Mouse (Mus musculus) hindbrain, postnatal 0 days (tissue): ENCODE measurements around the gene Tsnax. TPM values are rescaled to one million over a fixed set of nuclear protein-coding genes. Genes with fewer than 3 reads are reported as not detected.

Experiments used
- ATAC-seq: fragments of 200-750 bp; cut with Nextera tagmentation; 2 replicates; pipeline ENCODE4 v1.8.0; 2017; ENCODE audit warnings: mild to moderate bottlenecking, moderate TSS enrichment, moderate library complexity
- DNase-seq: peaks from one replicate; pipeline ENCODE4 v3.0.0-alpha.2; 2015; ENCODE audit warnings: low spot score
- H3K27ac ChIP-seq: fragments of 300-500 bp; sonication (generic); 2 replicates; pipeline ENCODE4 v1.5.1; 2014; ENCODE audit warnings: mild to moderate bottlenecking
- H3K27me3 ChIP-seq: fragments of 300-500 bp; sonication (generic); 2 replicates; pipeline ENCODE4 v1.6.1; 2014; ENCODE audit warnings: low read length, mixed read lengths; ENCODE audit not compliant: insufficient read depth
- H3K36me3 ChIP-seq: fragments of 300-500 bp; sonication (generic); 2 replicates; pipeline ENCODE4 v1.6.1; 2014; ENCODE audit warnings: low read length, mixed read lengths; ENCODE audit not compliant: insufficient read depth
- H3K4me1 ChIP-seq: fragments of 300-500 bp; sonication (generic); 2 replicates; pipeline ENCODE4 v1.6.1; 2014; ENCODE audit warnings: antibody characterized with exemption, low read length, mixed read lengths; ENCODE audit not compliant: insufficient read depth
- H3K4me2 ChIP-seq: fragments of 300-500 bp; sonication (generic); 2 replicates; pipeline ENCODE4 v1.6.1; 2014; ENCODE audit warnings: low read depth, mild to moderate bottlenecking, low read length, moderate library complexity, mixed read lengths
- H3K4me3 ChIP-seq: fragments of 300-500 bp; sonication (generic); 2 replicates; pipeline ENCODE4 v1.5.1; 2014; ENCODE audit warnings: low read length
- H3K9ac ChIP-seq: fragments of 300-500 bp; sonication (generic); replicated peaks from 2 replicates; pipeline ENCODE4 v1.6.1; 2014; ENCODE audit warnings: mild to moderate bottlenecking, low read length, moderate library complexity, mixed read lengths
- H3K9me3 ChIP-seq: fragments of 300-500 bp; sonication (generic); 2 replicates; pipeline ENCODE4 v1.6.1; 2016; ENCODE audit warnings: low read length, mixed read lengths
- CTCF ChIP-seq: IDR thresholded peaks from 2 replicates; pipeline ENCODE4 v1.5.1; 2016; ENCODE audit warnings: antibody characterized with exemption, control low read depth, low read depth
- WGBS: fragments of 180-500 bp; shearing (Covaris S2); extraction: QIAGEN DNeasy Blood & Tissue Kit; methylation state at CpG from one replicate; pipeline ENCODE4 v1.1.7; 2014; 5-methylcytosine and 5-hydroxymethylcytosine counted together
- polyA plus RNA-seq: library from polyadenylated mRNA; unstranded; fragments of >200 nt; fragmentation: Nextera tagmentation; extraction: Ambion mirVana; gene quantifications from 2 replicates; pipeline ENCODE4 v1.2.1, GENCODE M21; 2015
- total RNA-seq: library from RNA; depleted of rRNA; stranded (reverse); fragments of >200 nt; gene quantifications from 2 replicates; pipeline ENCODE4 v1.2.3, GENCODE M21; 2014

Gene Tsnax
- total and polyA plus RNA-seq, 2 experiments from 2014 or later = 89.5 to 176 TPM

- WGBS = 92% methylated on average over 6 of the region's 6 CpGs
- ATAC-seq = no peak
Observed at GRCm38 (mm10) chr8:124976211-124976610, 36.6 kb upstream of the Tsnax start.

GRCm38 (mm10) chr8:124978026-124978425 is 34.8 kb upstream of the Tsnax start:
- H3K4me1 ChIP-seq = no peaks in the 10 kb centered on the region
- no peak overlapping the region for H3K27ac ChIP-seq
- H3K4me3 ChIP-seq = no peak overlapping the region
- WGBS = 89% methylated on average over 7 of the region's 7 CpGs
- DNase-seq (no peak), ATAC-seq (no peak)
- no peaks in the 10 kb centered on the region for H3K27me3 ChIP-seq
- no peak for TF ChIP-seq CTCF
- H3K9me3 ChIP-seq = no peaks in the 10 kb centered on the region
- no peak overlapping the region for H3K9ac ChIP-seq
- no peak overlapping the region for H3K4me2 ChIP-seq
- no peaks in the 10 kb centered on the region for H3K36me3 ChIP-seq

More at GRCm38 (mm10) chr8:124976211-124976610, 36.6 kb upstream of the Tsnax start:
- no peaks in the 10 kb centered on the region for H3K27me3 ChIP-seq
- no peak overlapping the region for H3K9ac ChIP-seq
- no peak for DNase-seq
- TF ChIP-seq CTCF = no peak
- H3K36me3 ChIP-seq = no peaks in the 10 kb centered on the region
- H3K4me3 ChIP-seq = no peak overlapping the region
- H3K9me3 ChIP-seq = no peaks in the 10 kb centered on the region
- H3K27ac ChIP-seq = no peak overlapping the region
- H3K4me2 ChIP-seq = no peak overlapping the region
- no peaks in the 10 kb centered on the region for H3K4me1 ChIP-seq

GRCm38 (mm10) chr8:124980036-124980435 is 32.8 kb upstream of the Tsnax start:
- no peak for DNase-seq
- Histone ChIP-seq H3K9me3 (no peaks in the 10 kb centered on the region), H3K4me3 (no peak overlapping the region), H3K4me2 (no peak overlapping the region), H3K9ac (no peak overlapping the region), H3K27ac (no peak overlapping the region), H3K27me3 (no peaks in the 10 kb centered on the region), H3K36me3 (no peaks in the 10 kb centered on the region), H3K4me1 (no peaks in the 10 kb centered on the region)
- ATAC-seq = no peak
- no peak for TF ChIP-seq CTCF
- 90% methylated on average over 3 of the region's 3 CpGs for whole genome bisulfite sequencing

- no peaks in the 10 kb centered on the region for H3K36me3 ChIP-seq
- no peaks in the 10 kb centered on the region for H3K27me3 ChIP-seq
- H3K4me1 ChIP-seq = no peaks in the 10 kb centered on the region
- TF ChIP-seq CTCF = no peak; the same call in 1 of the 2 replicates
- DNase-seq (no peak), ATAC-seq (no peak)
- no peak overlapping the region for H3K4me3 ChIP-seq
- H3K4me2 ChIP-seq = no peak overlapping the region
- no peak overlapping the region for H3K27ac ChIP-seq
- WGBS = 87% methylated on average over 8 of the region's 8 CpGs
- no peaks in the 10 kb centered on the region for H3K9me3 ChIP-seq
- no peak overlapping the region for H3K9ac ChIP-seq
Observed at GRCm38 (mm10) chr8:124980828-124981227, 32.0 kb upstream of the Tsnax start.

- ATAC-seq (no peak), DNase-seq (no peak)
- no peak overlapping the region for H3K4me3 ChIP-seq
- peak overlapping the region; percentile 35; the same call in 1 of the 2 replicates for H3K4me2 ChIP-seq
- no peaks in the 10 kb centered on the region for H3K36me3 ChIP-seq
- WGBS = 20% methylated on average over 17 of the region's 17 CpGs
- no peak overlapping the region for H3K27ac ChIP-seq
- H3K9me3 ChIP-seq = no peaks in the 10 kb centered on the region
- no peaks in the 10 kb centered on the region for H3K4me1 ChIP-seq
- H3K27me3 ChIP-seq = no peaks in the 10 kb centered on the region
- no peak for TF ChIP-seq CTCF
- no peak overlapping the region for H3K9ac ChIP-seq
Observed at GRCm38 (mm10) chr8:124990923-124991667, 21.7 kb upstream of the Tsnax start.

GRCm38 (mm10) chr8:124991668-124991926 is 21.2 kb upstream of the Tsnax start:
- no peak overlapping the region for H3K27ac ChIP-seq

GRCm38 (mm10) chr8:124995776-124996175 is 17.0 kb upstream of the Tsnax start:
- Histone ChIP-seq H3K36me3 (no peaks in the 10 kb centered on the region), H3K27me3 (no peaks in the 10 kb centered on the region), H3K4me3 (no peak overlapping the region), H3K9ac (no peak overlapping the region), H3K9me3 (no peaks in the 10 kb centered on the region), H3K4me1 (no peaks in the 10 kb centered on the region), H3K27ac (no peak overlapping the region), H3K4me2 (no peak overlapping the region)
- no peak for TF ChIP-seq CTCF
- DNase-seq = no peak
- no peak for ATAC-seq
- WGBS = 64% methylated on average over 2 of the region's 2 CpGs

More at GRCm38 (mm10) chr8:124991668-124991926, 21.2 kb upstream of the Tsnax start:
- Histone ChIP-seq H3K36me3 (no peaks in the 10 kb centered on the region), H3K4me1 (no peaks in the 10 kb centered on the region), H3K27me3 (no peaks in the 10 kb centered on the region), H3K4me2 (peak overlapping the region; percentile 35; the same call in 1 of the 2 replicates), H3K9me3 (no peaks in the 10 kb centered on the region), H3K4me3 (no peak overlapping the region), H3K9ac (no peak overlapping the region)
- ATAC-seq (no peak), DNase-seq (no peak)
- WGBS = 28% methylated on average over 6 of the region's 6 CpGs
- no peak for TF ChIP-seq CTCF
